Mouse (Mus musculus) lung, postnatal 0 days (tissue): ENCODE data around the gene Fam8a1.

Experiments used
- CTCF ChIP-seq: IDR thresholded peaks from 2 replicates; pipeline ENCODE4 v1.5.1; 2016; ENCODE audit warnings: antibody characterized with exemption, mild to moderate bottlenecking
- EP300 ChIP-seq: IDR thresholded peaks from 2 replicates; pipeline ENCODE4 v1.6.1; 2016; ENCODE audit warnings: antibody characterized with exemption, mild to moderate bottlenecking, control low read depth

GRCm38 (mm10) chr13:46724371-46724770, 55.0 kb downstream of the Fam8a1 start:
- TF ChIP-seq EP300 (no peak), CTCF (peak; percentile 72)
